Mouse (Mus musculus): ENCODE results near the gene Fibp.

The Fibp gene

DNA sequence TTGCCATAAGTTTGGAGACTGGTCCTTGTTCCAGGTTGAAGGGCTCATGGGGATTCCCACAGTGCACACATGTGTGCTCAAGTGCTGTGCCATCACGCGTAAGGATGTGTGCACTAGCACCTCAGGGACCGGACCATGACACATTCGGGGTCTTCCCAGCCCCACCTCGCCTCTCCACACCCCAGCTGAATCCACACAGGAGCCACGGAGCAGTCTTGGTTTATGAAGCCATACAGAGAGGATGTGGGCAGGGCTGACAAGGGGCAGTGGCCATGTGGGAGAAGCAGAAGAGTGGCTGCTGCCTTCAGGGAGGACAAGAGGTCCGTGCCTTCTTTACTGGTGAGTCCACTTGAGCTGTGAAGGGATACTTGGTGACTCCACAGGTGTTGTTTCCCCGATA is 4.6 kb downstream of the Fibp start:
- no peak for DNase-seq (ENCODE audit: low spot score)

DNA sequence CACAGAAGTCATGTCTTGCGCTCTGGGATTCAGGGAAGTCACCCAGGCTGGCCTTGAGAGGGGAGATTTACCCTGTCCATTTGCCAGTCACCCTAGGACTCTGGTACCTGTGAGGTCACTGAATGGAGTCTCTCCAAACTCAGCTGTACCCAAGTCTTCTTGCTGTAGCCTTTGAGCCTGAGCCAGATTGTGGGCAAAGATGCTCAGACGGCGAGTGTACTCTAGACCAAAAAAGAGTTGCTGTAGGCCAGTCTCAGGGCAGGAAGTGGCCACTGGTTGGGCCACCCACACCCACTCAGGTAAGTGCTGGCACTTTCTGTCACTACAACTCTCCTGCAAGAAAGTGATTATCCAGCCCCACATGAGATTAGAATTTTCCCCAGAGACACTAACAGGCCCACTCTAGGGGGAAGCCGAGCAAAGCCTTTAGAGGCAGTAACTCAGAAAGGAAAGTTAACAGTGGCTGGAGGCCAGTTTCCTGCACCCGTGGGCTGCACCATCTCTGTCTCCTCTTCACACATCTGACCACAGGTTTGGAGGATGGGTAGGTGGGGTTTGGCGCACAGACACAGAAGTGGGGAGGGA is 6.6 kb downstream of the Fibp start:
- no peak for DNase-seq (ENCODE audit: low spot score)

DNA sequence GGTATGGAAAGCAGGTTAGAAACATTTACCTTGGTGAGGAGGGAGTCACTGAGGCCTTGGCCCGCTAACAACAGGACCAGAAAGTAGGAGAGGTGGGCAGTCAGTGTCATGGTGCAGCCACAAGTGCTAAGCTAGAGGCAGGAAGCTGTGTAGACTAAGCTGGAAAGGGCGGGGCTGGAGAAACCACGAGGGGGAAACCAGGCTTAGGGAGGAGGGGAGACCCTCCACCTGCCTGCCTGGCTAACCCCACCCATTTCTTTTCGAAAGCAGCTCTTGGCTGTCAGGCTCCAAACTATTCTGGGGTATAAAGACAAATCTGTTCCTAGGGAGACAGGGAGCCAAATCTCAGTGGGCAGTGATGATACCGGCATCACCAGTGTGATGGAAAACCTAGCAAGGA is 8.0 kb downstream of the Fibp start, which contains the start of gene Ctsw:
Gene Ctsw, minus strand, starts transcription at position 134 of the 400 bp plus-strand sequence.
- no peak for DNase-seq (ENCODE audit: low spot score)

DNA sequence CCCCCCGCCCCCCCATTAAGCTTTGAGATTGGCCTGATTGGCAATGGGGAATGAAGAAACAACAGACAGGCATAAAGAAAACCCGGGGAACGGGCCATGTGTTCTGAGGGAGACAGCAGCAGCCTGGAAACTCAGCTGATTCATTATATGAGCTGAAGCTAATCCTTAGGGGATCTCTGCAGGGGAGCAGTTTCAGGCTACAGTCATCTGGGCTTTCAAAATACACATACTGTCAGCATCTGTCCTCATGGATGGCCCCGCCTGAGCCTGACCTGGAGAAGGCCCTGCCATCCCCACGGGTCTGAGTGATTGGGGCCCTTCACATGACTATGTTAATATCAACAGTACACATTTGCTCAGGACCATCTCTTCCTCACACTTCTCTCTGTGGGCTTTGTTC is 11.4 kb downstream of the Fibp start:
- DNase-seq (ENCODE audit: low spot score): no peak

DNA sequence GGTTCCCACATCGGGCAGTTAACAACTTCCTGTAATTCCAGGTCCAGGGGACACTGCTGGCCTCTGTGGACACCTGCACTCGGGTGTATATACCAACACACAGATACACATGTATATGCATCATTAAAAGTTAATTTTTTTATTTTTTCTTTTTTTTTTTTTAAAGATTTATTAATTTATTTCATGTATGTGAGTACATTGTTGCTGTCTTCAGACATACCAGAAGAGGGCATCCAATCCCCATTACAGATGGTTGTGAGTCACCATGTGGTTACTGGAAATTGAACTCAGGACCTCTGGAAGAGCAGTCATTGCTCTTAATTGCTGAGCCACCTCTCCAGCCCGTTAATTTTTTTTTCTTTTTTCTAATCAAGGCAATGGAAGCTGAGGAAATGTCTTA is 12.4 kb downstream of the Fibp start:
- no peak for DNase-seq (ENCODE audit: low spot score)

DNA sequence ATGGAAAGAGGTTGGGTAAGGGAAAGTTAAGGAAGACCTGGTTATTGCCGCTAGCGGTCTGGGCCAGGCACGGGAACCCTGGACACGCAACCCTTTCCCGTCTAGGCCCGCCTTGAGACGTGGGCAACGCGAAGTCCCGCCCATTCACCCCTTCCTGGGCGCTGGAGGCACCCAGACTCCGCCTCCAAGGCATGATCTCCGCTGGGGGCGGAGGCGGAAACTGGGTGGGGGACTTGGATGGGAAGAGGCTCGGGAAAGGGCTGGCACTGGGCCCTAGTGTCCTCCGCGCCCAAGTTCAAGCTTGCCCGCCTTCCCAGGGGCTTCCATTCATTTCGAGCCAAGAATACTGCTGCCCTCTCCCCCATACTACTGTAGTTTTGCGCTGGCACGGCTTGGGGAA is 13.3 kb downstream of the Fibp start, which contains the start of gene Efemp2:
Gene Efemp2, plus strand, starts transcription at position 235 of the 400 bp plus-strand sequence.
- DNase-seq (ENCODE audit: low spot score): no peak

DNA sequence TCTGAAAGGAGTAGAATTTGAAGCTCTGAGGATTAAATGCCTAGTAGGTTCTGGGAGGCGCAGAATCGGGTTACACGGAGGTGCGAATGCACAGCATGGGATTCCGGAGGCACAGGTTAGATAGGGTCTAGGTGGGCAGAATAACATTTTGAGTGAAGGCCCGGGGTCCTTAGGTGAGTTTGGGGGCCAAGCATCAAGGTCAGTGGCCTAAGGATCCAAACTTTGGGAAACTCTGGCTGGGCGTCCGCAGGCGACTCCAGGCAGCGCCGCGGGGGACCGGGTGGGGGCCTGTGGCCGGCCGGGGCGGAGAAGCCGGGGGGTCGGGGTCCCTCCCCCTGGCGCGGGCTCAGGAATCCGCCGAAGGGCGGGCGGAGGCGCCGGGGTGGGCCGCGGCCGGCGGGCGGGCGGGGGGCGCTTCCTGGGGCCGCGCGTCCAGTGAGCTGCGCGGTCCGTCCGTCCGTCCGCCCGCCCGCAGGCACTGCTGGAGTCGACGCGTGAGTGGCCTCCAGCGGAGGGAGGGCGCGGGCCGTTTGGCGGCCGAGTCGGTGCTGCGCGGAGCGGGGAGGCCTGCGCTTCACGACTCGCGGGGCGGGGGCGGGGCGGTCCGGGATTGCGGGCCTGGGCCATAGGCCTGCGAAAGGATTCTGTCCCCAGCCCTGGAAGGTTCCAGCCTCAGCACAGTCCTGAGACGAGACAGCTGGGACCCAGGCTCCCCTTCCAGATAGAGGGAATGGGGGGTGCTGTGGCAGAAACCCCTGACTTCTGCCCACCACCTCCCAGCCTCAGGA is 14.1 kb downstream of the Fibp start:
- no peak for DNase-seq (ENCODE audit: low spot score)

DNA sequence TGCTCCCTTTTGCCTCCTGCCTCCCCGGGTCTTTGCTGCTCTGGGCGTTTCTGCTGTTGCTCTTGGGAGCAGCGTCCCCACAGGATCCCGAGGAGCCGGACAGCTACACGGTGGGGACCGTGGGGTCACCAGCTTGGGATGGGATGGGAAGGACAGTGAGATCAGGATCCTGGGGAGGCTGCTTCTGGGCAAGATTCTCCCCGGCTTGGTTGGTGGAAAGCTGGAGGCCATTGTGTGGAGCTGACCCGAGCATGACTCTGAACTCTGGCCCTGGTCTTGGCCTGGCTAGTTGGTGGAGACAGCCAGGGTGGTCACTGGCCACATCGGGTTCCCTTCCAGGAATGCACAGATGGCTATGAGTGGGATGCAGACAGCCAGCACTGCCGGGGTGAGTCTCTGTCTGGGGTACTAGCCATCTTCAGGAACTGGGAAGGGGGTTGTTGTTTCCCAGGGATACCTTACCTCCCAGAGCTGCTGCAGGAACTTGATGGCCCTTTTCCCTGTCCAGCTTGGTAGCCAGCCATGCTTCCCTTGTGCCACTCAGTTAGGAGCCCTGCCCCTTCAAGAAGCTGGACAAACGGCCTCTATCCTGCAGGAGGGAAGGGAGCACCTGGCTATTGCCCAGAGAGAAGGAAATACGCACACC is 14.8 kb downstream of the Fibp start:
- no peak for DNase-seq (ENCODE audit: low spot score)

DNA sequence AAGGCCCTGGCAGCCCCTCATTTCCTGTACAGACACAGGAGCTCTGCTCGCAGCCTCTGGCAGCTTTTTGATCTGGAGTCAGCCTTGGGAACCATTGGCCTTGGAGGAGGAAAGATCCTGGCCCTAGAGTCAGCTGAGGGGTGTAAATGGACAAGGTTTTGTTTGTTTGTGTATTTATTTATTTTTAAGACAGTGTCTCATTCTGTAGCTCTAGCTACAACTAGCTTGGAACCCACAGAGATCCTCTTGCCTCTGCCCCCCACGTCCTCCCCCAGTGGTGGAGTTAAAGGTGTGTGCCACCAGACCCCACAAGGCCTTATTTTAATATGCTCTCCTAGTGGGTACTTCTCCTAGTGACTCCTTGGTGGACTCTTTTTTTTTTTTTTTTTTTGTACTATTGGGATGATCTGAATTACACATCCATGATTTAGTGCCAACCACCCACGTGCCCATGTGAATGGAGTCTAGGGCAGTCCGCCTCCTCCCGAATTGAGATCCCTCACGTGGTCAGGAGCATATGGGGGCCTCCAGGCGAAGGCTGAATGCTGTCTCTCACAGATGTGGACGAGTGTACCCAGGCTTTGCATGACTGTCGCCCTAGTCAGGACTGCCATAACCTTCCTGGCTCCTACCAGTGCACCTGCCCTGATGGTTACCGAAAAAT is 16.7 kb downstream of the Fibp start:
- DNase-seq (ENCODE audit: low spot score): no peak

DNA sequence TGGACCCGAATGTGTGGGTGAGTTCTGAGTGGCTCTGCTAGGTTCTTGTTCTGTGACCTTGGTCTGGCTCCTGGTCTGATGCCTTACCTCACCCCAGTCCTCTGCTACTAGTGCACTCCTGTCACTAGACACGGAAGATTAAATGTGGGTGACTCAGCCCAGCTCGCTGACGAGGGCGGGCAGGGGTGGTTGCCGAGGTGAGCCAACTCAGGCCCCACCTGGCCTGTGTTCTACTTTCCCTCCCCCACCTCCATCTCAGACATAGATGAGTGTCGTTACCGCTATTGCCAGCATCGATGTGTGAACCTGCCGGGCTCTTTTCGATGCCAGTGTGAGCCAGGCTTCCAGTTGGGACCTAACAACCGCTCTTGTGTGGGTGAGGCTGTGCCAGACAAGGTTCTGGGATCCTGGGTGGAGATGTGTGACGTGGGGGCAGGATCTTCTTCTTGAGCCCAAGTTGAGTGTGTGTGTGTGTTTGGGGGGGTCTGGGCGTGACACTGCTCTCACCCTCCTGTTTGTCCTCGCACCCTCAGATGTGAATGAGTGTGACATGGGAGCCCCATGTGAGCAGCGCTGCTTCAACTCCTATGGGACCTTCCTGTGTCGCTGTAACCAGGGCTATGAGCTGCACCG is 17.4 kb downstream of the Fibp start:
- DNase-seq (ENCODE audit: low spot score): no peak

DNA sequence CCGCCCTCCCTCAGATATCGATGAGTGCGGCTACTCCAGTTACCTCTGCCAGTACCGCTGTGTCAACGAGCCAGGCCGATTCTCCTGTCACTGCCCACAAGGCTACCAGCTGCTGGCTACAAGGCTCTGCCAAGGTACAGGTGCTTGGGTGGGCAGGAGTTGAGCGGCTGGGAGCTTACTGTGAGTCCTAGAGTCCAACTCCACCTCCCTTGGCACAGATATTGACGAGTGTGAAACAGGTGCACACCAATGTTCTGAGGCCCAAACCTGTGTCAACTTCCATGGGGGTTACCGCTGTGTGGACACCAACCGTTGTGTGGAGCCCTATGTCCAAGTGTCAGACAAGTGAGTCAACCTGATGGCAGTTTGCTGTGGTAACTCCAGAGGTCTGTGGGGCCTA is 19.6 kb downstream of the Fibp start:
- DNase-seq (ENCODE audit: low spot score): no peak

DNA sequence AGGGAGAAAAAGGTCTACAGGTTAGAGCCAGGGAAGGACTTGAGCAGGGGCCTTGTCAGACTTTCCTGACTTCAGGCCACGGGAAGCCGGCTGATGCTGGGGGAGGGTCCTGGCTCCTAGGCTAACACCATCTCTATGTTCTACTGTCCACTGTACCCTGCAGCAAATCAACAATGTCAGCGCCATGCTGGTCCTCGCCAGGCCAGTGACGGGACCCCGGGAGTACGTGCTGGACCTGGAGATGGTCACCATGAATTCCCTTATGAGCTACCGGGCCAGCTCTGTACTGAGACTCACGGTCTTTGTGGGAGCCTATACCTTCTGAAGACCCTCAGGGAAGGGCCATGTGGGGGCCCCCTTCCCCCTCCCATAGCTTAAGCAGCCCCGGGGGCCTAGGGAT is 21.0 kb downstream of the Fibp start:
- DNase-seq (ENCODE audit: low spot score): no peak

DNA sequence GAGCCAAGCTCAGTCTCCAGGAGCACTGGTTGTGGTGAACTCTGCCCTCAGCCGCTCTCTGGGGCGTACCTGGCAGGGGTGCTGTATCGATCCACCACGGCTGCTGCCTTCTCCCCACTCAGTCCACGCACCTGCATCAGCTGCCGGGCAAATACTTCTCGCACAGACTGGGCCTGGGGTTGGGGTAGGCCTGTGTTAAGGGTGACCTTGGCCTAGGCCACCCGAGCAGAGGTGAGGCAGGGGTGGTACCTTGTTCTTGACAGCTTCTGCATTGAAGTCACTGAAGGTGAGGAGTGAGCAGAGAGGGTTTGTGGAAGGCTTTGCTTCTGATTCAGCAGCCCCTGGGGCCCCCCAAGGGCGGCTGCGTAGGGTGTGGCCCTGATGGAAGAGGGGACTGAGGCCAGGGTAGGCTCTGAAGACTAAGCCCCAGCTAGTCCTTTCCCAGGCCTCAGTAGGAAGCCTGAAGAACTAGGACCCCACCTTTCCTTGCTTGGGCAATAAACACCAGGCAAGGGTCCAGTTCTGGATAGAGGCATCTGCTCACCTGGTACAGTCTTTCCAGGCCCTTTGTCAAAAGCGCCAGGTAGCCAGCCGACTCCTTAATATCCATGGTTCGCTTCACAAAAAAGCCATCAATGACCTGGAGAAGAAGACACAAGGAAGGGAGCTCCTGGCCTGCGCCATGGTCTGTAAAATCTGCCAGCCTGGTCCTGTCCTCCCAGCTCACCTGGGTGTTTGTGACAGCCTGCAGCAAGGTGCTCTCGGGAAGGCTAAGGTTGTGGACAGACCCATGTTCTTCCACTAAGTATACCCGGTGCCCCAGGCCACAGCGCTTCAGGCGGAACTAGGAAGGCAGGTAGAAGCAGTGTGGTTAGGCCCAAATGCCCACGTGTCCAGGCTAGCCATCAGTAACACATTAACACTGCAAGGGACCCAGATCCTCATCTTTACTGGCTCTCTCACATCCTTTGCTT is 23.3 kb downstream of the Fibp start:
- DNase-seq (ENCODE audit: low spot score): no peak

DNA sequence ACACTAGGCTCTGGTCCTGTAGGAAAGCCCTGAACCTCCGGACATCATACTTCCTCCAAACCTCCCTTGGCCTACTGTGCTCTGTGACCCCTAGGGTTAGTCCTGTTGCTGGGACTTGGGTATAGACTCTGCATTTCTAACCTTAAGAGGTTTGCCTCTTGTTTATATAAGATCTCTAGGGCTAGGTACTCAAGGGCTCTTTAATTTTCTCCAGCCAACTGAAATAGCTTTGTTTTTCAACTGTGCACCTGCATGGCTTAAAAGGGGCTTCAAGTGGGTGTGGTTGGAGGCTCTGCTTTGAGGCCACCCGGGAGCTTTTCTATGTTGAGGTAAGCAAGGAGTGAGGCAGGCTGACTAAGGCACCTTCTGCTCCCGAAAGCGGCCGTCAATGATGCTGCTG is 24.1 kb downstream of the Fibp start:
- no peak for DNase-seq (ENCODE audit: low spot score)

DNA sequence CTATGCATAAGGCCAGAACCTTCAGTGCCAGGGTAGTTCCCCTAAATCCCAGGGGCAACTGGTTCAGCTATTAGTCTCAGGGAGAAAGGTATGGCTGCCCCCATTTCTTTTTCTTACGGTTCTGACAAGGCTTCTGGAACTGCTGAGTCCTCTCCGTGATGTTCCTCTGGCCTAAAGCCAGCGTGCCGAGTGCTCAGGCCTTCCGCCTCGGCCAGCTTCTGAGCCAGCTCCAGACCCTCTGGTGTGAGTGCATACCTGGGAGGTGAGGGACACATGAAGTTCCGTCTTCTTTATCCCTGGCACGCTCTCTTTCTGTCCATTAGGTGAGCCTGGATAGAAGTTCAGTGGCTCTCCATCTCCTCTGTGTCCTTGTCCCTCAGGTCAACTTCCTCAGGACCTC is 25.0 kb downstream of the Fibp start:
- DNase-seq (ENCODE audit: low spot score): no peak

DNA sequence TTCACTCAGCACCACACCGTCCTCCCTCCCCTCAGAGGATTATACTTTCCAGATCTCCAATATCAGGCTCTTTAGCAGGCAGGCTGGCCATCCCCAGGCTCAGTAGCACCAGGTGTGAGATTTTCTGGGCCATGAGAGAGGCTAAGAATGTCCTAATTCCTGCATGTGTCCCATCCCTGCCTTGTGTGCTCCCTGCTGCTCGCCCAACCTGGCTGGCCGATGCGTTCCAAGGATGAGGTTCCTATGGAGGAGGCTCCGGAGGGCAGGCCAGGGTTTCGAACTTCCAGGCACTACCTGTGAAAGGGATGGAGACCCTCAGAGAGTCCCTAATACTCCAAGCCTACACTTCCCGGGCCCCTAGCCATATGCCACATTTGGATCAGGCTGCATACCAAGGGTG is 25.4 kb downstream of the Fibp start:
- no peak for DNase-seq (ENCODE audit: low spot score)

DNA sequence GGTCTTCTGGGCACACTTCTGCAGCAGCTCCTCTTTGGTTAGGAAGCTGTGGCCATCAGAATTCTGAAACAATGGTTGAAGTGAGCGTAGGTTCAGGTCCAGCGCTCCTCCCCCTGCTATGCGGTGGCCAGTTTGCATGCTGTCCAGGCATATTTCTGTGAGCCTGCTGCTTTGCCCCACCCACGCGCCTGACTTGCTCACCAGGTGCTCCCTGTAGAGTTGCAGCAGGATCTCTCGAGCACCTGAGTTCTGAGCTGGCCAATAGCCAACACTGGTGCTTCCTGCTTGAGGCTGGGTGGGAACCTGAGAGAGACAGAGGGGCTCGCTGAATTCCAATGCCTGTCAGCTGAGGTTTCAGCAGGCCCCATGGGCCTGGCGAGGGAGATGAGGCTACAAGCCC is 25.9 kb downstream of the Fibp start:
- no peak for DNase-seq (ENCODE audit: low spot score)

DNA sequence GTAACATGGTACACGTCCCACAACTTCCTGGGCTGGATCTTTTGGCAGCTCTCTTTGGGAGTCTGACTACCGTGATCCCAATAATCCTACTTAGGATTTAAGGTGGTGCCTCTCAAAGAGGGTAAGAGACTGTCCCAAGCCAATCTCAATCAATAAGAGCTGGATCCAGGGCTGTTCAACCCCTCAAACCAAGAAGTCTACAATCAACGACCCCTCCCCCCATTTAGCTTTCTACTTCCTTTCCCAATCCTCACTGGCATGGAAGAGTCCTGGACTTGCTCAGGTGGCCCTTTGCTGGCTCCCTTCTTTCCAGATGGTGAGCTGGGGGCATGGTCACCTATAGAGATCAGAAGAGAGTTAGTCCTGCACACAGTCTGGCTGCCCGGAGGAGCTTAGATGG is 26.4 kb downstream of the Fibp start:
- DNase-seq (ENCODE audit: low spot score): no peak

DNA sequence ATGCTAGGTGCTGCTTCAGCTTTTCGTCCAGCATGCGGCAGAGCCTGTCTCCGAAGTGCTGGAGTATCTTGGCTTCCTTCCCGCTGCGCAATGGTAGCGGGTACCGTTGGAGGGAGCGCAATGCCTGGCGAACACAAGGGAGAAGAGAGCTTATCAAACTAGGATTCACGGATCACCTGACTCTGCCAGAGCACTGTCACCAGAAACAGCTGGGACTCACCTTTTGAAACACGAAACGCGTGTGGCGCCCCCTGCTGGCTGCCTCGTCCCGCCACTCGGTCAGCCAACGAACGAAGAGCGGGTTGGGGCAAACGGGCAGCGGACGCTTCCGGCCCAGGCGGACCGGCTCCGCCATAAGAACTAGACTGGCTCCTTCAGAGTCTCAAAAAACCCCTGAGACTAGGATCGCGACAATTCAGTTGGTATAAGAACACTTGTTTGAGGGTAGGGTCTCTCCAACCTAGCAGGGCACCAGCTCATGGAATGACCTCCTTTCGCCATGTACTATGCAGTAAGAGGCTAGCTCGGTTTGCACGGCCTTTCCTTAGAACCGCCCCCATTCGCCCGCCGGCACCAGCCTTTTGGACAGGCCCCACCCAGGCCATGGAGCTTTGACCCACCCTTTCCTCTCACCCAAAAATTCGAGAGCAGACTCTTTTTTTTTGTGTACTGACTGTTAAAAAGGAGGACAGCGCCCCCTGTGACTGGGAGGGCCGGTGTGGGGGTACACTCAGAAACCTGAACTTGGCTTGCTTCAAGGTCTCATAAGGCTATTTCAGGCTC is 27.5 kb downstream of the Fibp start, which contains the start of gene Mus81:
Gene Mus81, minus strand, starts transcription at position 635 of the 783 bp plus-strand sequence.
- peak; percentile 92 for DNase-seq (ENCODE audit: low spot score)

DNA sequence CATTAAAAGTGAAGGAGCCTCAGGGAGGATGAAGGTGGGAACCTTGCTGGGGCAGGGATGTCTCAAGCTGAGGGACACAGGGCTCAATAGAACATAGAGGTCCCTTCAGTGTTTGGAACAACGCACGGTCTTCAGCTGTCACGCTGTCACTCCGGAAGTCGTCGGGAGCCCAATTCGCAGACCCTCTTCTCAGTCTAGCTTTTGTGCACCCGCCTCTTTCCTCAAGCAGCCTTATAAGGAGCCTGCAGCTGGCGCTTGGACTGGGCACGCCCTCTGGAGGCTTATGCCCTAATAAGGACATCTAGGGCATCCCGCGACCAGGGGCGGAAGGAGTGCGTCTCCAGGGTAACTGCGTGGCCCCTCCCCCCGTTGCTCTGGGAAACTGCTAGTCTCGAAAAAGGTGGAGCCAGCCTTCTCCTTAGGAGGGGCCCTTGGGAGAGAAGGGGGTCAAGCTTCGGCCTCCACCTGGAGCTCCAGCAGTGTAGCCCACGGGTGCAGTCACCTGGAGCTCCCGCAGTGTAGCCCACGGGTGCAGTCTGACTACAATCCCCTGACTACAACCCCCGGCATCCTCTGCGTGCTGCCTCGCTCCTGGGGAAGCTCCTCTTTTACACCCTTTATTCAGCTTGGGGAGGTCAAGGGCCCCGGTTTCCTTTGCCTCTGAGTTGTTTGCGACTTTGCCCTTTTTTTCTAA is 28.6 kb downstream of the Fibp start:
- DNase-seq (ENCODE audit: low spot score): peak; percentile 95

All from spleen, adult 12 weeks (tissue).